Mouse (Mus musculus): Measurements from ENCODE around the gene Rundc3a. TPM values are rescaled to one million over a fixed set of nuclear protein-coding genes. Genes with fewer than 3 reads are reported as not detected.

Rundc3a gene
- polyA plus RNA-seq, 1 experiment from 2014 or later = 1.3 TPM

GRCm38 (mm10) chr11:102447497-102447896 lies 54.3 kb downstream of the Rundc3a start, which contains the start of gene Fam171a2:
Fam171a2 (minus strand) TSS chr11:102447682.
- Histone ChIP-seq H3K9ac (ENCODE audit: low read depth, low read length) (peak within 1 kb of the TSS; percentile 91), H3K4me2 (peak within 1 kb of the TSS; percentile 94), H3K27ac (ENCODE audit: low read depth, low read length) (peak within 1 kb of the TSS; percentile 76), H3K36me3 (ENCODE audit: control insufficient read depth, insufficient read depth, low read length) (peaks cover 4% of the 10 kb centered on the region; the same call in 1 of the 2 replicates), H3K4me1 (ENCODE audit: control insufficient read depth, insufficient read depth, low read length) (peaks cover 43% of the 10 kb centered on the region), H3K9me3 (replicated peaks; ENCODE audit: control insufficient read depth, low read length) (no peaks in the 10 kb centered on the region), H3K27me3 (ENCODE audit: control insufficient read depth, insufficient read depth, low read length) (peaks cover 12% of the 10 kb centered on the region), H3K4me3 (ENCODE audit: low read depth, low read length) (peak within 1 kb of the TSS; percentile 87)
- ATAC-seq (replicated peaks; ENCODE audit: insufficient number of reproducible peaks, low FRiP score, low TSS enrichment) = peak; percentile 39
- WGBS (ENCODE audit: insufficient replicate concordance) = 0% methylated on average over 40 of the region's 40 CpGs

DNA sequence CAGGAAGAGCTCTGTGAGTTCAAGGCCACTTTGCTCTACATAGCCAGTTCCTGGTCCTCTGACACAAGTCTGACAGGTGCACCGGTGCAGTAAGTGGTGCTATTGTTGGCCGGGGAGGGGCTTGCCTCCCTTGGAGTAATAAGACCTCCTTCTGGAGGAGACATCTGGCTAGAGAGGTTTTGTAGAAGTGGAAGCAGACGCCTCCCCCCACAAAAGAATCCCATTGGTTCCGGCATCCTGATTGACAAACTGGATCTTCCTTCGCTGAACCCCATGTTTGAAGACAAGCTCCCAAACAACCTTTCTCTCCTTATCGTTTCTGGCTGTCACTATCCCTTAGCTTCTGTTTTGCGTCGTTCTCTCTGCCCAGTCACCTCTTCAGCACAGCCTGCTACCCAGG lies 55.1 kb downstream of the Rundc3a start:
- Histone ChIP-seq H3K4me3 (ENCODE audit: low read depth, low read length) (no peak overlapping the region), H3K27ac (ENCODE audit: low read depth, low read length) (no peak overlapping the region), H3K36me3 (ENCODE audit: control insufficient read depth, insufficient read depth, low read length) (no peaks in the 10 kb centered on the region), H3K4me2 (0 out of 2 replicates have a peak overlapping the region, but pooled peaks have one; percentile 20), H3K4me1 (ENCODE audit: control insufficient read depth, insufficient read depth, low read length) (peaks cover 46% of the 10 kb centered on the region), H3K27me3 (ENCODE audit: control insufficient read depth, insufficient read depth, low read length) (peaks cover 12% of the 10 kb centered on the region), H3K9me3 (replicated peaks; ENCODE audit: control insufficient read depth, low read length) (no peaks in the 10 kb centered on the region), H3K9ac (ENCODE audit: low read depth, low read length) (no peak overlapping the region)
- 12% methylated on average over 8 of the region's 8 CpGs for WGBS (ENCODE audit: insufficient replicate concordance)
- no peak for ATAC-seq (replicated peaks; ENCODE audit: insufficient number of reproducible peaks, low FRiP score, low TSS enrichment)

DNA sequence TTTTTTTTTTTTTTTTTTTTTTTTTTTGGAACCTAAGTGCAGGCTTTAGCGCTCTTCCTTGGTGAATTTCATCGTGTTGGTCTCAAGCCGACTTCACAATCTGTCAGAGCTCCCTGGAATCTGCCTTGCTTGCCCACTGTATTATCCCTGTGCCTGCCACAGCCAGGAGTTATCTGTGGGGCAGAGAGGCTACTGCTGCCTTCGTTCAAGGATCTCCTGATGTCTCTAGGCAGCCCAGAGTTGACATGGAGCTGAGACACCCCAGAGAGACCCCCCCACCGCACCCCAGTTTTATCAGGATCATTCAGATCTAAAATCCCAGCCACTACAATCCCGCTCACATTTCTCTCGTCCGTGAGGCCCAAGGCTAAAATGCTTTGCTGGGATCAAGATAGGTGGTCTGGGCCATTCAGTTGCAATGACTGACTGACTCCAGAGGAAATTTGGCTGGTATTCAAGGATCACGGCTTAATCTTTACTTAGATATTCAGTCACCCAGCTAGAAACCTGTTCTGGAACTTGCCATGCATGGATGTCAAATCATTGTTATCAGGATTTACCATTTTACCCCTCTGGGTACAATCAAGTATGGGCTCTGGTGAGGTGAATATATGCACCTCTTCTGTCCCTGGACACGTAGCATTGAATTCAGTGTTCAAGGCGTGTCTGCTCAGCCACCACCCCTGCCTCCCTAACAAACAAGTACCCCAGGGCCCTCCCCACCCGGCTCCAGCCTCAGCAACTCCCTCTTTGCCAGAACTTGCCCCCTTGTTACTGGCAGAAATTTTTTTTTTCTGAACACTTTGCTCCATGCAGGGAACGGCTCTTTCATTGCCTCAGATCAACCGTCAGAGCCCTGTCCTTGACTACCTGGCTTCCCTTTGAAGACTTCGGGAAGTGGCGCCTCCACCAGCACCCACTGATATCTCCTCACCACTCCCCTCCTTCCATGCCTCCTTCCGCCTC lies 56.1 kb downstream of the Rundc3a start:
- WGBS (ENCODE audit: insufficient replicate concordance) = 40% methylated on average over 17 of the region's 17 CpGs
- H3K4me2 ChIP-seq = no peak overlapping the region
- H3K27me3 ChIP-seq (ENCODE audit: control insufficient read depth, insufficient read depth, low read length) = peaks cover 12% of the 10 kb centered on the region
- H3K36me3 ChIP-seq (ENCODE audit: control insufficient read depth, insufficient read depth, low read length) = no peaks in the 10 kb centered on the region
- no peak overlapping the region for H3K4me3 ChIP-seq (ENCODE audit: low read depth, low read length)
- no peaks in the 10 kb centered on the region for H3K9me3 ChIP-seq (replicated peaks; ENCODE audit: control insufficient read depth, low read length)
- no peak overlapping the region for H3K27ac ChIP-seq (ENCODE audit: low read depth, low read length)
- peaks cover 38% of the 10 kb centered on the region for H3K4me1 ChIP-seq (ENCODE audit: control insufficient read depth, insufficient read depth, low read length)
- no peak for ATAC-seq (replicated peaks; ENCODE audit: insufficient number of reproducible peaks, low FRiP score, low TSS enrichment)
- H3K9ac ChIP-seq (ENCODE audit: low read depth, low read length) = no peak overlapping the region

Small RNAs within 50 kb of the gene (microRNA-seq; reads per million reads assigned to microRNA genes)
- not detected for gene Mir6930 (ENCODE audit: borderline number of aligned reads)

Other genes starting within 250 kb of the Rundc3a start
- gene Nags, start 247.9 kb upstream of the Rundc3a start, polyA plus RNA-seq (2014; fragmentation: Nextera tagmentation; extraction: Ambion mirVana) = 0.33 TPM in 1 of 2 replicates, not detected in the other
- gene Tmem101, start 237.0 kb upstream of the Rundc3a start, polyA plus RNA-seq (2014; fragmentation: Nextera tagmentation; extraction: Ambion mirVana) = 31.2 and 36.3 TPM in 2 replicates
- 61.3 and 64.3 TPM in 2 replicates for gene Lsm12, start 208.1 kb upstream of the Rundc3a start, polyA plus RNA-seq (2014; fragmentation: Nextera tagmentation; extraction: Ambion mirVana)
- 27.9 and 28.7 TPM in 2 replicates for gene G6pc3, start 203.8 kb upstream of the Rundc3a start, polyA plus RNA-seq (2014; fragmentation: Nextera tagmentation; extraction: Ambion mirVana)
- 42.8 and 45.3 TPM in 2 replicates for gene Hdac5, start 163.2 kb upstream of the Rundc3a start, polyA plus RNA-seq (2014; fragmentation: Nextera tagmentation; extraction: Ambion mirVana)
- 12.7 and 13.2 TPM in 2 replicates for gene BC030867, start 144.5 kb upstream of the Rundc3a start, polyA plus RNA-seq (2014; fragmentation: Nextera tagmentation; extraction: Ambion mirVana)
- gene Asb16, start 124.7 kb upstream of the Rundc3a start, polyA plus RNA-seq (2014; fragmentation: Nextera tagmentation; extraction: Ambion mirVana) = 0.23 TPM in 1 of 2 replicates, not detected in the other
- gene Tmub2, start 108.5 kb upstream of the Rundc3a start, polyA plus RNA-seq (2014; fragmentation: Nextera tagmentation; extraction: Ambion mirVana) = 40.1 and 40.5 TPM in 2 replicates
- gene Atxn7l3, start 96.8 kb upstream of the Rundc3a start, polyA plus RNA-seq (2014; fragmentation: Nextera tagmentation; extraction: Ambion mirVana) = 9.9 and 12.0 TPM in 2 replicates
- 52.4 and 56.4 TPM in 2 replicates for gene Ubtf, start 73.7 kb upstream of the Rundc3a start, polyA plus RNA-seq (2014; fragmentation: Nextera tagmentation; extraction: Ambion mirVana)
- gene Slc4a1, start 27.2 kb upstream of the Rundc3a start, polyA plus RNA-seq (2014; fragmentation: Nextera tagmentation; extraction: Ambion mirVana) = 102 and 112 TPM in 2 replicates
- 274 and 281 TPM in 2 replicates for gene Slc25a39, start 14.5 kb downstream of the Rundc3a start, polyA plus RNA-seq (2014; fragmentation: Nextera tagmentation; extraction: Ambion mirVana)
- gene Grn, start 36.9 kb downstream of the Rundc3a start, polyA plus RNA-seq (2014; fragmentation: Nextera tagmentation; extraction: Ambion mirVana) = 110 and 113 TPM in 2 replicates
- gene Fam171a2, start 54.3 kb downstream of the Rundc3a start, polyA plus RNA-seq (2014; fragmentation: Nextera tagmentation; extraction: Ambion mirVana) = 3.1 and 5.1 TPM in 2 replicates
- gene Itga2b, start 76.7 kb downstream of the Rundc3a start, polyA plus RNA-seq (2014; fragmentation: Nextera tagmentation; extraction: Ambion mirVana) = 8.5 and 15.8 TPM in 2 replicates
- 26.4 and 36.5 TPM in 2 replicates for gene Gpatch8, start 163.0 kb downstream of the Rundc3a start, polyA plus RNA-seq (2014; fragmentation: Nextera tagmentation; extraction: Ambion mirVana)
- 13.6 and 13.9 TPM in 2 replicates for gene Gm11627, start 186.1 kb downstream of the Rundc3a start, polyA plus RNA-seq (2014; fragmentation: Nextera tagmentation; extraction: Ambion mirVana)
- 23.9 and 25.0 TPM in 2 replicates for gene Fzd2, start 211.0 kb downstream of the Rundc3a start, polyA plus RNA-seq (2014; fragmentation: Nextera tagmentation; extraction: Ambion mirVana)

Measured in heart, embryonic 11.5 days (tissue).